Mouse (Mus musculus) CH12.LX (cell line): ENCODE data around the gene Dpep1. TPM values are rescaled to one million over a fixed set of nuclear protein-coding genes. Genes with fewer than 3 reads are reported as not detected.

Experiments used
- DNase-seq: peaks from one replicate; pipeline ENCODE4 v3.0.0-alpha.2; 2013; ENCODE audit errors: extremely low read depth
- H3K27ac ChIP-seq: 2 replicates; pipeline ENCODE4 v1.5.1; 2012; ENCODE audit warnings: low read depth, mild to moderate bottlenecking, control low read depth, moderate library complexity; ENCODE audit not compliant: insufficient read depth
- H3K27me3 ChIP-seq: replicated peaks from 2 replicates; pipeline ENCODE3; 2012; ENCODE audit warnings: inconsistent platforms
- H3K36me3 ChIP-seq, 2 experiments: replicated peaks in 1 of 2; 2 replicates each; pipeline versions ENCODE3 to v1.6.1; 2012; ENCODE audit warnings: inconsistent platforms in 1 of 2, low read length in 1 of 2, mild to moderate bottlenecking in 1 of 2, mixed read lengths in 1 of 2, moderate library complexity in 1 of 2; ENCODE audit not compliant: control insufficient read depth in 1 of 2, insufficient read depth in 1 of 2
- H3K4me1 ChIP-seq, 2 experiments: 2 replicates each; pipeline ENCODE4 v1.6.1; 2012; ENCODE audit warnings: inconsistent platforms in 1 of 2, moderate library complexity in 1 of 2; ENCODE audit not compliant: insufficient read depth in 2 of 2, control insufficient read depth in 1 of 2
- H3K4me2 ChIP-seq: 2 replicates; pipeline ENCODE4 v1.6.1; 2012; ENCODE audit warnings: low read depth, mild to moderate bottlenecking, control low read depth; ENCODE audit not compliant: poor library complexity, insufficient read depth, severe bottlenecking
- H3K4me3 ChIP-seq, 3 experiments: fragments of 150-350 bp in 1 of 3; sonication (generic) in 1 of 3; replicated peaks in 1 of 3; 2 replicates each; pipeline versions ENCODE3 to v1.5.1; 2011 to 2012; ENCODE audit warnings: low read depth in 2 of 3, low read length in 2 of 3, mild to moderate bottlenecking in 2 of 3, moderate library complexity in 2 of 3, control low read depth in 1 of 3, improper control_type of control experiment in 1 of 3, inconsistent platforms in 1 of 3, mixed read lengths in 1 of 3; ENCODE audit not compliant: poor library complexity in 1 of 3
- H3K79me2 ChIP-seq: replicated peaks from 2 replicates; pipeline ENCODE4 v1.6.1; 2012; ENCODE audit warnings: mild to moderate bottlenecking, moderate library complexity; ENCODE audit not compliant: control insufficient read depth, poor library complexity, insufficient read depth, severe bottlenecking; ENCODE audit errors: extremely low read depth
- H3K9ac ChIP-seq: 2 replicates; pipeline ENCODE4 v1.6.1; 2012; ENCODE audit warnings: low read depth, mild to moderate bottlenecking, control low read depth, moderate library complexity; ENCODE audit not compliant: insufficient read depth
- H3K9me3 ChIP-seq: replicated peaks from 2 replicates; pipeline ENCODE3; 2012; ENCODE audit warnings: low read length, inconsistent platforms, mixed read lengths
- ELF1 ChIP-seq: IDR thresholded peaks from 2 replicates; pipeline ENCODE4 v1.6.1; 2014; ENCODE audit warnings: low read depth, mild to moderate bottlenecking, inconsistent platforms, low read length, improper control_type of control experiment
- ETS1 ChIP-seq: conservative IDR thresholded peaks from 2 replicates; pipeline ENCODE4 v1.6.1; 2012; ENCODE audit warnings: low read depth, mild to moderate bottlenecking, inconsistent platforms, low read length, improper control_type of control experiment, moderate library complexity
- HCFC1 ChIP-seq: IDR thresholded peaks from 2 replicates; pipeline ENCODE4 v1.6.1; 2012; ENCODE audit warnings: low read depth, mild to moderate bottlenecking, inconsistent platforms, low read length, improper control_type of control experiment
- IRF4 ChIP-seq: IDR thresholded peaks from 2 replicates; pipeline ENCODE4 v1.6.1; 2014; ENCODE audit warnings: low read depth, mild to moderate bottlenecking, inconsistent platforms, low read length, improper control_type of control experiment
- JUND ChIP-seq: conservative IDR thresholded peaks from 2 replicates; pipeline ENCODE4 v1.6.1; 2011; ENCODE audit warnings: low read depth, low read length, improper control_type of control experiment
- MAFK ChIP-seq: IDR thresholded peaks from 2 replicates; pipeline ENCODE4 v1.6.1; 2011; ENCODE audit warnings: low read length, improper control_type of control experiment; ENCODE audit not compliant: insufficient replicate concordance
- MYC ChIP-seq: IDR thresholded peaks from 2 replicates; pipeline ENCODE4 v1.6.1; 2011; ENCODE audit warnings: low read depth, mild to moderate bottlenecking, improper control_type of control experiment, low read length
- NELFE ChIP-seq: IDR thresholded peaks from 2 replicates; pipeline ENCODE4 v1.6.1; 2011; ENCODE audit warnings: low read depth, low read length, improper control_type of control experiment
- PAX5 ChIP-seq: IDR thresholded peaks from 2 replicates; pipeline ENCODE4 v1.6.1; 2012; ENCODE audit warnings: low read length, inconsistent platforms, mixed read lengths
- SIN3A ChIP-seq: IDR thresholded peaks from 2 replicates; pipeline ENCODE4 v1.6.1; 2012; ENCODE audit warnings: low read length, improper control_type of control experiment, inconsistent platforms
- SMC3 ChIP-seq: IDR thresholded peaks from 2 replicates; pipeline ENCODE4 v1.6.1; 2011; ENCODE audit warnings: low read depth, low read length, improper control_type of control experiment
- USF1 ChIP-seq: IDR thresholded peaks from 2 replicates; pipeline ENCODE4 v1.6.1; 2014; ENCODE audit warnings: low read depth, mild to moderate bottlenecking, inconsistent platforms, low read length, improper control_type of control experiment
- dilution Hi-C: fragments of 300-500 bp; cut with MboI; formaldehyde crosslinking; loops from 2 replicates; pipeline ENCODE4 v1.14.3; 2020; ENCODE audit warnings: low sequenced_read_pairs; ENCODE audit not compliant: extremely low pct_unique_long_range_greater_than_20kb, extremely low pct_ligation_motif_present
- in situ Hi-C: fragments of 300-500 bp; cut with MboI; formaldehyde crosslinking; loops from 3 replicates; pipeline ENCODE4 v1.14.3; 2019; ENCODE audit warnings: low sequenced_read_pairs, low pct_ligation_motif_present, low pct_unique_long_range_greater_than_20kb, mixed read lengths
- polyA plus RNA-seq: library from polyadenylated mRNA; unstranded; fragments of >175 nt; gene quantifications from 2 replicates; pipeline ENCODE4 v1.2.1, GENCODE M21; 2012; ENCODE audit warnings: low read depth; ENCODE audit not compliant: insufficient read length
- total RNA-seq, 2 experiments: library from RNA; depleted of rRNA; stranded (reverse); fragments of 300-350 nt in 1 of 2; fragments of >200 nt in 1 of 2; gene quantifications; 2 replicates each; pipeline ENCODE4 v1.2.3; 2012 to 2014

Dpep1 gene
- total and polyA plus RNA-seq, 3 experiments: not detected

DNA sequence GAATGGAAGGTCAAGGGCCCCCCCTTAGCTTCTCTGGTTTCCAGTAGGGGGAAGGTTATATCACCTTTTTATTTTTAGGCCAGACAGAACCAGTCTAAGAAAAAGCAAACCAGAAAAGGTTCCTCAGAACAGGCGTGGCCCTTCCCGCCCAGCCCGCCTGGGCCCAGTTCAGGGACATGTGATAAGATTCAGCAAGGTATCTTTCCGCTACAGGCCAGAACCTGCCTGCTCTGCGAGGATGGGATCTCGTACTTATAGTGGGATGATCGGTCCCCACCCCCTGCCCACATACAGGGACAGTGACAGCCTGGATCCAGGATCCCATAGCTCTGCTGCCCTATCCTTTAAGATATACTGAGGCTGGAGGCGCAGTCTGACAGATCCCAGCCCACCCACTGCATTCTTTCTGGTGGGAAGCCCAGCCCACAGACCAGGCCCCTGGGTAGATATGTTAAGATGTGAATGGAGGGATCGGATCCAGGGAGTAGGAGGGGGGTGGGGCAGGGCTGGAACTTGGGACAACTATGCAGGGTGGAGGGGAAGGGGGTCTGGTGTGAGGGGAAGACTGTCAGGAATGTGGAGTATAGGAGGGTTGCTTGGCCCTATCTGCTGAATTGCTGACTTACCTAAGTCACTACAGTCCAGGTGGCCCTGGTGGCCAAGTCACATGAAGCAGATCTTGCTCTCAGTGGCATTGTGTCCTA is 29.8 kb upstream of the Dpep1 start:
- no peak overlapping the region for H3K9ac ChIP-seq
- peaks cover 34% of the 10 kb centered on the region for H3K27me3 ChIP-seq
- DNase-seq: no peak
- in situ Hi-C loops (loop anchor here (5.0 kb wide), 1 partner anchor 36 kb away; no protein-coding TSS in a partner anchor), dilution Hi-C loops (no loop called here)
- no peak overlapping the region for H3K4me2 ChIP-seq
- H3K4me1 ChIP-seq: no peaks in the 10 kb centered on the region
- H3K36me3 ChIP-seq: no peaks in the 10 kb centered on the region
- TF ChIP-seq USF1: no peak
- no peak for TF ChIP-seq SMC3
- no peak for TF ChIP-seq ELF1
- no peak for TF ChIP-seq ETS1
- no peak for TF ChIP-seq MYC
- no peak for TF ChIP-seq JUND
- TF ChIP-seq HCFC1: no peak
- no peak for TF ChIP-seq NELFE
- no peak for TF ChIP-seq IRF4
- TF ChIP-seq MAFK: no peak
- no peak for TF ChIP-seq PAX5
- H3K79me2 ChIP-seq: no peaks in the 10 kb centered on the region
- H3K9me3 ChIP-seq: no peaks in the 10 kb centered on the region
- no peak overlapping the region for H3K4me3 ChIP-seq
- no peak overlapping the region for H3K27ac ChIP-seq

DNA sequence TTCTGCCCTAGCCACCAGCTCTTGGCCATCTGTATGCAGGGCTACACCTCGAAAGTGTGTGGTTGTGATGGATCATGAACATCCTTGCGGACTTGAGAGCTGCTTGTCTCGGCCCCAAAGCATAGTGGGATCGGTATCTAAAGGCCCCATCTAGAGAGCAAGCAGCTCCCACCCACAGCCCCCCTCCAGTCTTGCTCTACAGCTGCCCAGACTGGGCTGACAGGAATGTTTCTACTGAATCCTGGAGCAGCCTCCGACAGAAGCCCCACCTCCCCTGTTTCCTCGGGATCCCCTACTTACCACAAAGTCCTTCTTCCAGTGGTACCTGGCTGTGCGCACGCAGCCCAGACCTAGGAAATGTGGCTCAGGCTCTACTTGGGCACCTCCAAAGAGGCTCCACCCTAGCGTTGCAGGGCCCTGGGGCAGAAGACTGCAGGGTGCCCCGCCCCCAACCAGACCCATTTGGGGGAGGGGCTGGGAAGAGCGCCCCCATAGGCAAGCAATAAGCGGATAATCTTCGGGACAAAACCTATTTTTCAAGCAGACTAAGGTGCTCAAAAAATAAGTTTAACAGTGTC is 28.1 kb upstream of the Dpep1 start, which contains the start of gene Sult5a1:
TSS of gene Sult5a1 (minus strand) at position 428 of the 578 bp plus-strand sequence.
- H3K36me3 ChIP-seq: no peaks in the 10 kb centered on the region
- dilution Hi-C loops (no loop called here), in situ Hi-C loops (loop anchor here (5.0 kb wide), 1 partner anchor 34 kb away; no protein-coding TSS in a partner anchor)
- no peak within 1 kb of the TSS for H3K4me3 ChIP-seq
- peaks cover 0 to 3% of the 10 kb centered on the region in 2 experiments; a peak in 1 of 4 replicates for H3K4me1 ChIP-seq
- no peaks in the 10 kb centered on the region for H3K79me2 ChIP-seq
- no peak within 1 kb of the TSS for H3K27ac ChIP-seq
- H3K9me3 ChIP-seq: no peaks in the 10 kb centered on the region
- H3K27me3 ChIP-seq: peaks cover 27% of the 10 kb centered on the region
- no peak for DNase-seq
- no peak within 1 kb of the TSS for H3K9ac ChIP-seq
- H3K4me2 ChIP-seq: no peak within 1 kb of the TSS
- TF ChIP-seq ELF1 (no peak), HCFC1 (no peak), SIN3A (no peak), IRF4 (no peak)
